Mouse (Mus musculus) erythroblast, embryonic 14.5 days (primary cell): ENCODE measurements around the gene Rsph3a.
"Not testable (repeated sequence)": the region's sequence is repeated elsewhere in the genome, so short reads cannot be mapped to it uniquely, and the experiment has no call there.

ENCODE experiments used
- GATA1 ChIP-seq: IDR thresholded peaks from 2 replicates; pipeline ENCODE4 v1.6.1; 2012; ENCODE audit warnings: low read length, inconsistent platforms, mixed read lengths
- TAL1 ChIP-seq: IDR thresholded peaks from 3 replicates; pipeline ENCODE4 v1.6.1; 2012; ENCODE audit warnings: low read length, inconsistent platforms, mixed read lengths

- not testable (repeated sequence) for TF ChIP-seq GATA1, TAL1
Measured at GRCm38 (mm10) chr17:7946053-7946627, 726 bp downstream of the Rsph3a start.
